Mouse (Mus musculus): ENCODE results near the gene Tnfsf13.

DNA sequence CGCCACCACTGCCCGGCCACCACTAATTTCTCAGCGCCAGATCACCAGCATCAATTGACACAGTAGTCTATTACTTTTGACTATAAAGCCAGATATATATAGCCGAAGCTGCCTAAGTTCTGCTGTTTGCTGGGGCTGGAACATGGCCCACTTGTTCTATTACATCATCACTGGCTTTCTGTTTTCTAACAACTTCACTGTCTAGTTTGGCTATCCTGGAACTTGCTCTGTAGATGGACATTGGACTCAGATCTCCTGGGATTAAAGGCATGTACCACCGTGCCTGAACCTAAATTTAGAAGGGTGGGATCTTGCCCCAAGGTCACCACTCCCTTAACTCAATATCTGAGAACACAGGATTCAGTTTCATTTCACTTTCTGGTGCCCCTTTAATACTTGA is 39.7 kb downstream of the Tnfsf13 start:
- TF ChIP-seq CTCF (IDR thresholded peaks at IDR 0.05; ENCODE audit: insufficient read depth, low read length) (no peak), POLR2A (IDR thresholded peaks at IDR 0.05; ENCODE audit: borderline replicate concordance, extremely low read depth, low read depth, low read length) (no peak)
